Mouse (Mus musculus): ENCODE data around the gene Fam107b. TPM values are rescaled to one million over a fixed set of nuclear protein-coding genes. Genes with fewer than 3 reads are reported as not detected.
A peak's percentile ranks its signal among the peaks of the same experiment; 100 is the strongest.

The Fam107b gene
- polyA plus RNA-seq, 1 experiment = 33.9 TPM

- TF ChIP-seq POLR2A (IDR thresholded peaks at IDR 0.05; ENCODE audit: borderline replicate concordance, extremely low read depth, insufficient read depth, insufficient read length, poor library complexity, severe bottlenecking) = no peak
- TF ChIP-seq CTCF (IDR thresholded peaks at IDR 0.05; ENCODE audit: borderline replicate concordance, extremely low read depth, insufficient read depth, insufficient read length) = no peak
- DNase-seq (ENCODE audit: low read depth) = no peak
Observed at GRCm38 (mm10) chr2:3659300-3659910, 89.1 kb downstream of the Fam107b start.

- no peak for DNase-seq (ENCODE audit: low read depth)
- no peak for TF ChIP-seq CTCF (IDR thresholded peaks at IDR 0.05; ENCODE audit: borderline replicate concordance, extremely low read depth, insufficient read depth, insufficient read length)
- TF ChIP-seq POLR2A (IDR thresholded peaks at IDR 0.05; ENCODE audit: borderline replicate concordance, extremely low read depth, insufficient read depth, insufficient read length, poor library complexity, severe bottlenecking) = no peak
Observed at GRCm38 (mm10) chr2:3664086-3664485, 93.8 kb downstream of the Fam107b start.

- DNase-seq (ENCODE audit: low read depth) = peak; percentile 74
- TF ChIP-seq POLR2A (IDR thresholded peaks at IDR 0.05; ENCODE audit: borderline replicate concordance, extremely low read depth, insufficient read depth, insufficient read length, poor library complexity, severe bottlenecking) (no peak), CTCF (IDR thresholded peaks at IDR 0.05; ENCODE audit: borderline replicate concordance, extremely low read depth, insufficient read depth, insufficient read length) (no peak)
Observed at GRCm38 (mm10) chr2:3668682-3669081, 98.4 kb downstream of the Fam107b start.

- TF ChIP-seq CTCF (IDR thresholded peaks at IDR 0.05; ENCODE audit: borderline replicate concordance, extremely low read depth, insufficient read depth, insufficient read length) (no peak), POLR2A (IDR thresholded peaks at IDR 0.05; ENCODE audit: borderline replicate concordance, extremely low read depth, insufficient read depth, insufficient read length, poor library complexity, severe bottlenecking) (no peak)
- DNase-seq (ENCODE audit: low read depth) = no peak
Observed at GRCm38 (mm10) chr2:3669646-3670045, 99.4 kb downstream of the Fam107b start.

GRCm38 (mm10) chr2:3672654-3673367, 102.5 kb downstream of the Fam107b start:
- DNase-seq (ENCODE audit: low read depth) = no peak
- no peak for TF ChIP-seq CTCF (IDR thresholded peaks at IDR 0.05; ENCODE audit: borderline replicate concordance, extremely low read depth, insufficient read depth, insufficient read length)
- no peak for TF ChIP-seq POLR2A (IDR thresholded peaks at IDR 0.05; ENCODE audit: borderline replicate concordance, extremely low read depth, insufficient read depth, insufficient read length, poor library complexity, severe bottlenecking)

GRCm38 (mm10) chr2:3675481-3675880, 105.2 kb downstream of the Fam107b start:
- TF ChIP-seq CTCF (IDR thresholded peaks at IDR 0.05; ENCODE audit: borderline replicate concordance, extremely low read depth, insufficient read depth, insufficient read length) (no peak), POLR2A (IDR thresholded peaks at IDR 0.05; ENCODE audit: borderline replicate concordance, extremely low read depth, insufficient read depth, insufficient read length, poor library complexity, severe bottlenecking) (no peak)
- DNase-seq (ENCODE audit: low read depth) = peak; percentile 25

- DNase-seq (ENCODE audit: low read depth) = no peak
- no peak for TF ChIP-seq CTCF (IDR thresholded peaks at IDR 0.05; ENCODE audit: borderline replicate concordance, extremely low read depth, insufficient read depth, insufficient read length)
Observed at GRCm38 (mm10) chr2:3682699-3683098, 112.4 kb downstream of the Fam107b start.

- no peak for DNase-seq (ENCODE audit: low read depth)
- TF ChIP-seq CTCF (IDR thresholded peaks at IDR 0.05; ENCODE audit: borderline replicate concordance, extremely low read depth, insufficient read depth, insufficient read length) = no peak
- TF ChIP-seq POLR2A (IDR thresholded peaks at IDR 0.05; ENCODE audit: borderline replicate concordance, extremely low read depth, insufficient read depth, insufficient read length, poor library complexity, severe bottlenecking) = no peak
Observed at GRCm38 (mm10) chr2:3683343-3683742, 113.1 kb downstream of the Fam107b start.

GRCm38 (mm10) chr2:3683751-3684229, 113.5 kb downstream of the Fam107b start:
- peak; percentile 73 for DNase-seq (ENCODE audit: low read depth)
- TF ChIP-seq POLR2A (IDR thresholded peaks at IDR 0.05; ENCODE audit: borderline replicate concordance, extremely low read depth, insufficient read depth, insufficient read length, poor library complexity, severe bottlenecking) (no peak), CTCF (IDR thresholded peaks at IDR 0.05; ENCODE audit: borderline replicate concordance, extremely low read depth, insufficient read depth, insufficient read length) (no peak)

- TF ChIP-seq CTCF (IDR thresholded peaks at IDR 0.05; ENCODE audit: borderline replicate concordance, extremely low read depth, insufficient read depth, insufficient read length) (no peak), POLR2A (IDR thresholded peaks at IDR 0.05; ENCODE audit: borderline replicate concordance, extremely low read depth, insufficient read depth, insufficient read length, poor library complexity, severe bottlenecking) (no peak)
- no peak for DNase-seq (ENCODE audit: low read depth)
Observed at GRCm38 (mm10) chr2:3690221-3690620, 119.9 kb downstream of the Fam107b start.

- TF ChIP-seq CTCF (IDR thresholded peaks at IDR 0.05; ENCODE audit: borderline replicate concordance, extremely low read depth, insufficient read depth, insufficient read length) (no peak), POLR2A (IDR thresholded peaks at IDR 0.05; ENCODE audit: borderline replicate concordance, extremely low read depth, insufficient read depth, insufficient read length, poor library complexity, severe bottlenecking) (no peak)
- DNase-seq (ENCODE audit: low read depth) = no peak
Observed at GRCm38 (mm10) chr2:3692833-3693232, 122.5 kb downstream of the Fam107b start.

- TF ChIP-seq CTCF (IDR thresholded peaks at IDR 0.05; ENCODE audit: borderline replicate concordance, extremely low read depth, insufficient read depth, insufficient read length) = no peak
- no peak for TF ChIP-seq POLR2A (IDR thresholded peaks at IDR 0.05; ENCODE audit: borderline replicate concordance, extremely low read depth, insufficient read depth, insufficient read length, poor library complexity, severe bottlenecking)
- no peak for DNase-seq (ENCODE audit: low read depth)
Observed at GRCm38 (mm10) chr2:3695900-3696299, 125.6 kb downstream of the Fam107b start.
